Mouse (Mus musculus): ENCODE results near the gene Dab1.

GRCm38 (mm10) chr4:103889110-103889509 lies 270.0 kb downstream of the Dab1 start:
- TF ChIP-seq CTCF (IDR thresholded peaks at IDR 0.05; ENCODE audit: low read depth, low read length) (no peak), POLR2A (IDR thresholded peaks at IDR 0.05; ENCODE audit: extremely low read depth, insufficient read depth, low read length) (no peak)
